Mouse (Mus musculus): ENCODE results near the gene Tmem223.

DNA sequence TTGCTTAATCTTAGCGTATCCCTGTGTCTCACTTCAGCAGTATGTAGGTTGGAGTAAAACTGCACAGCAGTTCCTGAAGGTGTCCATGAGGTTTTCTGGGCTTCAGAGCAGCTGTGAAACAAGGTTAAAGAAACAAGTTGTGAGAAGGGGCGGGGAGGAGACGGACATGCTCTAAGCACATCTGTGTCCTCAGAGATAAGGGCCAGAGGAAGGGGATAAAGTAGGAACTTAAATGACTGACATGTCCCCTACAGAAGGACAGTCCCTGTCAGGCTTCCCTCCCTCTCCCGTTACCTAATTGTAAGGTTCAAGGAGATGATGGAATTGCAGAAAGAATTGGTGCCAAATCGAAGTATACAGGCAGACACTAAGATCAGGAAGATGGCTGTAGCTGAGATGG lies 2.2 kb downstream of the Tmem223 start:
- TF ChIP-seq EP300 (IDR thresholded peaks at IDR 0.05; ENCODE audit: insufficient read depth, low read depth, low read length), result no peak
- no peak for TF ChIP-seq POLR2A (IDR thresholded peaks at IDR 0.05; ENCODE audit: insufficient read depth, low read length)

Measured in ES-Bruce4 (cell line).